Mouse (Mus musculus): ENCODE measurements around the gene Gm42517.

DNA sequence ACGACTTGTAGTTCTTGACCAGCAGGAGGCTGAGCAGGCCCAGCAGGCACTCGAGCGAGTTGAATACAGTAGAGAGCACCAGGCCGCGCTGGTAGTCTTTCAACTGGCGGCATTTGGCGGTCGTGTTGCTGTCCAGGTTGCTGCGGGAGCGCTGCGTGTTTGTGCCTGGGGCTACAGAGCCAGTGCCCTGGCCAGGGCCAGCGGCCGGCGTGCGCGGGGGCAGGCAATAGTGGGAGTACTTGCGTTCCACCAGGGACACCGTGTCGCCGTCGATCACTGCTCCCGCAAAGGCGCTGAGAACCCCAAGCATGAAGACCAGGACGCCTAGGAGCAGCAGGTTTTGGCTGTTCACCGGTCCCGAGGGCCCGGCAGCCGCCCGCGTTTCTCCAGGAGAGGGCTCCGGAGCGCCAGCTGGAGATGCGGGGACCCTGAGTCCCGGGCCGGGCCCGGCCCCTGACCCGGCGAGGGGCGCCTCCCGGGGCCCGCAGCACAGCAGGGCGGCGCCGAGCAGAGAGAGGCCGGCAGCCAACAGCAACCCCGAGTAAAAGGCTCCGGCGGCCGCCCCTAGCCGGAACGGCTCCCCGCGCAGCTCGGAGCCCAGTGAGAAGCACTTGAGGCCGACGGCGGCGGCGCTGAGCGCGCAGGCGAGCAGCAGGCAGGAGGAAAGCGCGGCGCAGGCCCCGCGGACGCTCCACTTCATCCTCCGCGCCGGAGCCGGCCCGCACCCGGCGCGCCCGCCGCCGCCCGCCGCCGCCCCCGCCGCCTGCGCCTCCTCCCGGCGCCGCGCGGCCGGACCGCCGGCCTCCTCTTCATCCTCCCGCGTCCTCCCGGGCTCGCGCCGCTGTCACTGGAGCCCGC is 509 bp downstream of the Gm42517 start:
- TF ChIP-seq CTCF (IDR thresholded peaks at IDR 0.05): peak; percentile 22; the same call in 1 of the 2 replicates
- TF ChIP-seq EP300 (IDR thresholded peaks at IDR 0.05): no peak

Measured in lung, postnatal 0 days (tissue).